Mouse (Mus musculus) liver, adult 2 months (tissue): ENCODE results near the gene Naaladl2. TPM values are rescaled to one million over a fixed set of nuclear protein-coding genes. Genes with fewer than 3 reads are reported as not detected.

Source experiments
- DNase-seq: peaks from one replicate; pipeline ENCODE4 v3.0.0-alpha.2; 2011; ENCODE audit warnings: low read depth, low spot score; ENCODE audit errors: extremely low read depth
- H3K27ac ChIP-seq: fragments of 200-500 bp; replicated peaks from 2 replicates; pipeline ENCODE4 v1.5.1; 2012; ENCODE audit warnings: low read depth, mild to moderate bottlenecking, control low read depth, inconsistent platforms, low read length; ENCODE audit not compliant: insufficient read depth
- H3K27me3 ChIP-seq: fragments of 200-500 bp; 2 replicates; pipeline ENCODE4 v1.6.1; 2012; ENCODE audit warnings: mild to moderate bottlenecking, moderate library complexity, low read length, inconsistent platforms; ENCODE audit not compliant: control insufficient read depth, insufficient read depth
- H3K36me3 ChIP-seq: fragments of 200-500 bp; 2 replicates; pipeline ENCODE4 v1.6.1; 2012; ENCODE audit warnings: low read length, inconsistent platforms; ENCODE audit not compliant: control insufficient read depth, insufficient read depth
- H3K4me1 ChIP-seq: fragments of 200-500 bp; 2 replicates; pipeline ENCODE4 v1.6.1; 2011; ENCODE audit warnings: low read length; ENCODE audit not compliant: control insufficient read depth, insufficient read depth
- H3K4me3 ChIP-seq: fragments of 200-500 bp; 2 replicates; pipeline ENCODE4 v1.5.1; 2011; ENCODE audit warnings: low read depth, mild to moderate bottlenecking, control low read depth, low read length, moderate library complexity; ENCODE audit not compliant: insufficient read depth
- H3K79me2 ChIP-seq: fragments of 200-500 bp; 2 replicates; pipeline ENCODE4 v1.6.1; 2012; ENCODE audit warnings: inconsistent platforms, mild to moderate bottlenecking, low read length, moderate library complexity; ENCODE audit not compliant: control insufficient read depth, insufficient read depth
- H3K9ac ChIP-seq: fragments of 200-500 bp; 2 replicates; pipeline ENCODE4 v1.6.1; 2012; ENCODE audit warnings: low read depth, mild to moderate bottlenecking, control low read depth, inconsistent platforms, low read length
- CTCF ChIP-seq: fragments of 200-500 bp; IDR thresholded peaks from 2 replicates; pipeline ENCODE4 v1.5.1; 2011; ENCODE audit warnings: low read depth, low read length, control low read depth
- POLR2A ChIP-seq: fragments of 200-500 bp; IDR thresholded peaks from 2 replicates; pipeline ENCODE4 v1.6.1; 2011; ENCODE audit warnings: low read length, control low read depth; ENCODE audit not compliant: insufficient read depth; ENCODE audit errors: extremely low read depth
- WGBS: fragments of 180-500 bp; shearing (Covaris S2); methylation state at CpG from one replicate; pipeline ENCODE4 v1.1.7; 2018; 5-methylcytosine and 5-hydroxymethylcytosine counted together
- polyA plus RNA-seq: library from polyadenylated mRNA; depleted of rRNA; stranded (reverse); fragments of >200 nt; gene quantifications from 2 replicates; pipeline ENCODE4 v1.2.3, GENCODE M21; 2012; rRNA removed
- total RNA-seq: library from RNA; depleted of rRNA; stranded (reverse); fragments of >200 nt; gene quantifications from 2 replicates; pipeline ENCODE4 v1.2.3, GENCODE M21; 2014; rRNA removed

The Naaladl2 gene
- 6.9 and 7.2 TPM in 2 replicates for total RNA-seq
- 0.21 and 0.31 TPM in 2 replicates for polyA plus RNA-seq

- Histone ChIP-seq H3K36me3 (no peaks in the 10 kb centered on the region), H3K4me1 (peaks cover 3% of the 10 kb centered on the region; the same call in 1 of the 2 replicates), H3K4me3 (peak within 1 kb of the TSS; percentile 57), H3K79me2 (no peaks in the 10 kb centered on the region), H3K27ac (no peak within 1 kb of the TSS), H3K9ac (peak within 1 kb of the TSS; percentile 80), H3K27me3 (0 out of 2 replicates have a peak, but pooled peaks cover 3% of the 10 kb centered on the region)
- TF ChIP-seq POLR2A (no peak), CTCF (0 out of 2 replicates have a peak, but pooled peaks have one; percentile 0)
- DNase-seq = peak; percentile 17
- 1% methylated on average over 91 of the region's 93 CpGs for WGBS
These were observed at the start of gene Naaladl2 for GRCm38 (mm10) chr3:25143555-25144311. Naaladl2 (minus strand) TSS chr3:25144261.

GRCm38 (mm10) chr3:25151721-25152120 is 7.7 kb upstream of the Naaladl2 start:
- Histone ChIP-seq H3K27ac (no peak overlapping the region), H3K79me2 (no peaks in the 10 kb centered on the region), H3K36me3 (no peaks in the 10 kb centered on the region), H3K4me3 (no peak overlapping the region), H3K4me1 (peaks cover 3% of the 10 kb centered on the region; the same call in 1 of the 2 replicates), H3K9ac (no peak overlapping the region), H3K27me3 (no peaks in the 10 kb centered on the region; the same call in 1 of the 2 replicates)
- TF ChIP-seq POLR2A (no peak), CTCF (no peak)
- WGBS = 92% methylated on average over 13 of the region's 13 CpGs
- no peak for DNase-seq

- no peaks in the 10 kb centered on the region for H3K36me3 ChIP-seq
- no peak overlapping the region for H3K27ac ChIP-seq
- H3K4me1 ChIP-seq = peaks cover 3% of the 10 kb centered on the region; the same call in 1 of the 2 replicates
- H3K4me3 ChIP-seq = no peak overlapping the region
- DNase-seq = peak; percentile 92
- H3K27me3 ChIP-seq = peaks cover 3% of the 10 kb centered on the region; the same call in 1 of the 2 replicates
- no peak for TF ChIP-seq CTCF
- no peak for TF ChIP-seq POLR2A
- no peaks in the 10 kb centered on the region for H3K79me2 ChIP-seq
- H3K9ac ChIP-seq = no peak overlapping the region
These were observed 3.2 kb upstream of the Naaladl2 start for GRCm38 (mm10) chr3:25147271-25147670.

DNA sequence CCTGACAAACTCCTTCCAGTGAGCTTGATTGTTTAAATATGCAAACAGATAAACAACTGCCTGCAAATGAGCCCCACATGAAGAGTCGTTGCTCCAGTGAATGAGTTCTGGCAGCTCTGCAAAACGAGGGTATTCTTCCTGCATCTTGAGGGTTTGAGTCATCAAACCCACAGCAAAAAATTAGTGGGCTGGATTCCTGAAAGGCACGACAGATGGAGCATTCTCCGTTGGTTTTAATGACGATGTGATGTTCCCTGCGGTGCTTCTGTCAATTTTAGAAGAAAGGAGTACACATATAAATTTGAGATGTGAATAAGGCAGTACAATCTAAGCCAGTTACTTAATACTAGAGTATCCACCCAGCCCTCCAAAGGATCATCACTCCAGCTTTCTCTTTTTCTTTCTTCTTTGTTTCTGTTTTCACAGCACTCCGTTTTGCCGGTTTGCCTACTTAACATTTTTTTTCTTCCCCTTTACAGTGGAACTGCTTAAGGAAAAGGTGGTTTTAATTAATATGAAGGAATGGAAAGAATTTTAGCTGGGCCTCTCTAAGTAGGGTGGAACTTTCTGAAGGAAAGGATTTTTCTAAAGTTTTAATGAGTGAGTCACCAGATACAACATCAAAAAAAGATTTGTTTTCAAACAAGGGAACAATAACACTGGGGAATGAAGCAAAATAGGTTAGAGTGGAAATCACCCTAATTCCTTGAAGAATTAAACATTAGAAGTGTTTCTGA is 1.1 kb upstream of the Naaladl2 start:
- H3K9ac ChIP-seq = no peak overlapping the region
- no peak for TF ChIP-seq POLR2A
- TF ChIP-seq CTCF = no peak
- 43% methylated on average over 8 of the region's 8 CpGs for WGBS
- H3K36me3 ChIP-seq = no peaks in the 10 kb centered on the region
- no peak overlapping the region for H3K27ac ChIP-seq
- H3K27me3 ChIP-seq = 0 out of 2 replicates have a peak, but pooled peaks cover 3% of the 10 kb centered on the region
- H3K4me3 ChIP-seq = no peak overlapping the region
- H3K79me2 ChIP-seq = no peaks in the 10 kb centered on the region
- peaks cover 3% of the 10 kb centered on the region; the same call in 1 of the 2 replicates for H3K4me1 ChIP-seq
- DNase-seq = no peak

DNA sequence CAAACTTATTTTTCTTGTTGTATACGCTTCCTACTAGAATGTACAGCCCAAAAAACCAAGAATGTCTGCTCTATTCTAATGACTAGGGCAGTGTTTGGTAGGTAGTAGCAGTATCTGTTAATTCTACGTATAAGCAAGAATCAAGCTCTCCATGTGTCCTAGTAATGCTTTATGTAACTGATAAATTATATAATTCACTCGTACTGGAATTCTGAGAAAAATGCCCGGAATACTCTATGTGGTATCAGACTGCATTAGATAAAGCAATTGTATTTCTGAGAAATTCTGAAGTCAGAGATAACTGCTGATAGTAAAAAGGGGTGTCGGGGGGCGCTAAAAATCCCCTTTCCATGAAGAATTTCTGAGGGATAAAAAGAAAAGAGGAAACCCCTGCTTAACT is 950 bp downstream of the Naaladl2 start:
- no peak for TF ChIP-seq CTCF
- TF ChIP-seq POLR2A = no peak
- no peak for DNase-seq
- Histone ChIP-seq H3K36me3 (no peaks in the 10 kb centered on the region), H3K4me1 (peaks cover 3% of the 10 kb centered on the region; the same call in 1 of the 2 replicates), H3K4me3 (no peak overlapping the region), H3K27me3 (0 out of 2 replicates have a peak, but pooled peaks cover 3% of the 10 kb centered on the region), H3K79me2 (no peaks in the 10 kb centered on the region), H3K27ac (no peak overlapping the region), H3K9ac (no peak overlapping the region)
- 53% methylated on average over 6 of the region's 6 CpGs for WGBS
